Mouse (Mus musculus) liver, embryonic 14.5 days (tissue): ENCODE measurements at regions not wholly inside any gene's neighbourhood (a gene's known extent, or its start where the extent isn't known, plus 50 kb on each side); places are given as distances from the start of the nearest gene placed in this dataset.

Experiments
- ATAC-seq: fragments of 200-750 bp; cut with Nextera tagmentation; 2 replicates; pipeline ENCODE4 v1.8.0; 2017; ENCODE audit warnings: moderate number of reproducible peaks, mild to moderate bottlenecking, moderate library complexity; ENCODE audit not compliant: insufficient read depth
- DNase-seq, 3 experiments: peaks; one replicate each; pipeline ENCODE4 v3.0.0-alpha.2; 2012 to 2013; ENCODE audit warnings: low read depth in 3 of 3, low spot score in 3 of 3
- H3K27ac ChIP-seq: fragments of 300-500 bp; sonication (generic); 2 replicates; pipeline ENCODE4 v1.5.1; 2014; ENCODE audit warnings: moderate library complexity, mild to moderate bottlenecking, control low read depth, inconsistent platforms
- H3K27me3 ChIP-seq: fragments of 300-500 bp; sonication (generic); 2 replicates; pipeline ENCODE4 v1.6.1; 2014; ENCODE audit warnings: mild to moderate bottlenecking, low read length, moderate library complexity; ENCODE audit not compliant: control insufficient read depth, insufficient read depth
- H3K36me3 ChIP-seq: fragments of 300-500 bp; sonication (generic); replicated peaks from 2 replicates; pipeline ENCODE4 v1.6.1; 2014; ENCODE audit warnings: low read depth; ENCODE audit not compliant: control insufficient read depth, insufficient read depth
- H3K4me1 ChIP-seq, 2 experiments: fragments of 200-500 bp in 1 of 2; fragments of 300-500 bp in 1 of 2; sonication (generic) in 1 of 2; replicated peaks; 2 replicates each; pipeline ENCODE4 v1.6.1; 2012 to 2014; ENCODE audit warnings: antibody characterized with exemption in 1 of 2, inconsistent platforms in 1 of 2, low read length in 1 of 2; ENCODE audit not compliant: control insufficient read depth in 2 of 2, insufficient read depth in 2 of 2
- H3K4me2 ChIP-seq: fragments of 300-500 bp; sonication (generic); 2 replicates; pipeline ENCODE4 v1.6.1; 2014; ENCODE audit warnings: low read depth, mild to moderate bottlenecking, control low read depth, moderate library complexity
- H3K4me3 ChIP-seq, 2 experiments: fragments of 200-500 bp in 1 of 2; fragments of 300-500 bp in 1 of 2; sonication (generic) in 1 of 2; 2 replicates each; pipeline ENCODE4 v1.5.1; 2012 to 2014; ENCODE audit warnings: low read depth in 2 of 2, low read length in 2 of 2, mild to moderate bottlenecking in 2 of 2, control low read depth in 1 of 2, inconsistent platforms in 1 of 2, moderate library complexity in 1 of 2; ENCODE audit not compliant: insufficient read depth in 1 of 2
- H3K9ac ChIP-seq: fragments of 300-500 bp; sonication (generic); replicated peaks from 2 replicates; pipeline ENCODE4 v1.6.1; 2014; ENCODE audit warnings: mild to moderate bottlenecking, control low read depth, moderate library complexity
- H3K9me3 ChIP-seq: fragments of 300-500 bp; sonication (generic); 2 replicates; pipeline ENCODE4 v1.6.1; 2016; ENCODE audit warnings: low read length, mixed read lengths; ENCODE audit not compliant: control insufficient read depth
- CTCF ChIP-seq: IDR thresholded peaks from 2 replicates; pipeline ENCODE4 v1.5.1; 2016; ENCODE audit warnings: antibody characterized with exemption, low read depth, control low read depth
- EP300 ChIP-seq: IDR thresholded peaks from 2 replicates; pipeline ENCODE4 v1.6.1; 2016; ENCODE audit warnings: antibody characterized with exemption, low read depth
- WGBS: fragments of 180-500 bp; shearing (Covaris S2); extraction: QIAGEN DNeasy Blood & Tissue Kit; methylation state at CpG from one replicate; pipeline ENCODE4 v1.1.7; 2014; ENCODE audit not compliant: insufficient replicate concordance; 5-methylcytosine and 5-hydroxymethylcytosine counted together

- ATAC-seq (no peak), DNase-seq (no peak)
- no peaks in the 10 kb centered on the region for H3K4me1 ChIP-seq
- H3K4me3 ChIP-seq = no peak overlapping the region
- no peak overlapping the region for H3K9ac ChIP-seq
- H3K27me3 ChIP-seq = no peaks in the 10 kb centered on the region
- H3K27ac ChIP-seq = no peak overlapping the region
- H3K36me3 ChIP-seq = no peaks in the 10 kb centered on the region
- no peaks in the 10 kb centered on the region for H3K9me3 ChIP-seq
- WGBS = 45% methylated on average over 2 of the region's 2 CpGs
- no peak overlapping the region for H3K4me2 ChIP-seq
- TF ChIP-seq EP300 = no peak
- TF ChIP-seq CTCF = no peak
These were observed 452.4 kb downstream of the Btbd3 start for GRCm38 (mm10) chr2:138708763-138709162.

GRCm38 (mm10) chr2:138733846-138734245 is 477.5 kb downstream of the Btbd3 start:
- TF ChIP-seq EP300 (no peak), CTCF (no peak)
- no peak for DNase-seq
- no peak overlapping the region for H3K27ac ChIP-seq
- WGBS = 46% methylated on average over 2 of the region's 2 CpGs
- H3K36me3 ChIP-seq = no peaks in the 10 kb centered on the region
- no peaks in the 10 kb centered on the region for H3K4me1 ChIP-seq
- no peak overlapping the region for H3K4me3 ChIP-seq
- no peak overlapping the region for H3K4me2 ChIP-seq
- no peaks in the 10 kb centered on the region for H3K27me3 ChIP-seq
- H3K9ac ChIP-seq = no peak overlapping the region
- no peak for ATAC-seq
- no peaks in the 10 kb centered on the region for H3K9me3 ChIP-seq

GRCm38 (mm10) chr2:138744806-138745205 is 488.4 kb downstream of the Btbd3 start:
- no peak overlapping the region for H3K9ac ChIP-seq
- no peak overlapping the region for H3K4me2 ChIP-seq
- ATAC-seq = no peak
- 48% methylated on average over 4 of the region's 4 CpGs for WGBS
- no peaks in the 10 kb centered on the region for H3K36me3 ChIP-seq
- no peaks in the 10 kb centered on the region for H3K9me3 ChIP-seq
- no peak overlapping the region for H3K4me3 ChIP-seq
- H3K4me1 ChIP-seq = no peaks in the 10 kb centered on the region
- DNase-seq = no peak
- H3K27me3 ChIP-seq = no peaks in the 10 kb centered on the region
- no peak overlapping the region for H3K27ac ChIP-seq
- TF ChIP-seq EP300 = no peak
- TF ChIP-seq CTCF = no peak

GRCm38 (mm10) chr2:138760439-138760963 is 504.1 kb downstream of the Btbd3 start:
- no peaks in the 10 kb centered on the region for H3K4me1 ChIP-seq
- no peaks in the 10 kb centered on the region for H3K36me3 ChIP-seq
- H3K9me3 ChIP-seq = no peaks in the 10 kb centered on the region
- TF ChIP-seq CTCF (no peak), EP300 (no peak)
- H3K27me3 ChIP-seq = no peaks in the 10 kb centered on the region
- H3K4me3 ChIP-seq = no peak overlapping the region
- no peak overlapping the region for H3K4me2 ChIP-seq
- no peak for ATAC-seq
- no peak for DNase-seq
- 61% methylated on average over 3 of the region's 3 CpGs for WGBS
- H3K9ac ChIP-seq = no peak overlapping the region
- no peak overlapping the region for H3K27ac ChIP-seq

GRCm38 (mm10) chr2:138761400-138761799 is 505.0 kb downstream of the Btbd3 start:
- WGBS = 75% methylated on average over 1 of the region's 1 CpGs

More at GRCm38 (mm10) chr2:138761400-138761799, 505.0 kb downstream of the Btbd3 start:
- H3K4me2 ChIP-seq = no peak overlapping the region
- no peak overlapping the region for H3K4me3 ChIP-seq
- H3K27ac ChIP-seq = no peak overlapping the region
- H3K4me1 ChIP-seq = no peaks in the 10 kb centered on the region
- no peak overlapping the region for H3K9ac ChIP-seq
- H3K36me3 ChIP-seq = no peaks in the 10 kb centered on the region
- no peak for ATAC-seq
- H3K27me3 ChIP-seq = no peaks in the 10 kb centered on the region
- H3K9me3 ChIP-seq = no peaks in the 10 kb centered on the region
- TF ChIP-seq CTCF = no peak
- TF ChIP-seq EP300 = no peak
- no peak for DNase-seq
